Mouse (Mus musculus) limb, embryonic 10.5 days (tissue): ENCODE results near the gene Gm10436. TPM values are rescaled to one million over a fixed set of nuclear protein-coding genes. Genes with fewer than 3 reads are reported as not detected.
"Not testable (repeated sequence)": the region's sequence is repeated elsewhere in the genome, so short reads cannot be mapped to it uniquely, and the experiment has no call there.

Experiments used
- DNase-seq: peaks from one replicate; pipeline ENCODE4 v3.0.0-alpha.2; 2017; ENCODE audit warnings: low spot score
- H3K27ac ChIP-seq: fragments of 300-500 bp; sonication (generic); 2 replicates; pipeline ENCODE4 v1.5.1; 2016; ENCODE audit warnings: mild to moderate bottlenecking
- H3K27me3 ChIP-seq: fragments of 300-500 bp; sonication (generic); 2 replicates; pipeline ENCODE4 v1.6.1; 2016; ENCODE audit warnings: low read depth, mild to moderate bottlenecking; ENCODE audit not compliant: poor library complexity, severe bottlenecking
- H3K36me3 ChIP-seq: fragments of 300-500 bp; sonication (generic); 2 replicates; pipeline ENCODE4 v1.6.1; 2016; ENCODE audit warnings: mild to moderate bottlenecking, moderate library complexity
- H3K4me1 ChIP-seq: fragments of 300-500 bp; sonication (generic); 2 replicates; pipeline ENCODE4 v1.6.1; 2016
- H3K4me3 ChIP-seq: fragments of 300-500 bp; sonication (generic); 2 replicates; pipeline ENCODE4 v1.5.1; 2016; ENCODE audit warnings: mild to moderate bottlenecking, moderate library complexity
- H3K9me3 ChIP-seq: fragments of 300-500 bp; sonication (generic); replicated peaks from 2 replicates; pipeline ENCODE4 v1.6.1; 2016; ENCODE audit warnings: mild to moderate bottlenecking
- WGBS: fragments of 180-500 bp; shearing (Covaris S2); methylation state at CpG from one replicate; pipeline ENCODE4 v1.1.7; 2016; 5-methylcytosine and 5-hydroxymethylcytosine counted together
- polyA plus RNA-seq: library from polyadenylated mRNA; unstranded; fragments of >200 nt; fragmentation: Nextera tagmentation; extraction: Ambion mirVana; gene quantifications from 2 replicates; pipeline ENCODE4 v1.2.1, GENCODE M21; 2016

The Gm10436 gene
- not detected in 2 replicates for polyA plus RNA-seq

DNA sequence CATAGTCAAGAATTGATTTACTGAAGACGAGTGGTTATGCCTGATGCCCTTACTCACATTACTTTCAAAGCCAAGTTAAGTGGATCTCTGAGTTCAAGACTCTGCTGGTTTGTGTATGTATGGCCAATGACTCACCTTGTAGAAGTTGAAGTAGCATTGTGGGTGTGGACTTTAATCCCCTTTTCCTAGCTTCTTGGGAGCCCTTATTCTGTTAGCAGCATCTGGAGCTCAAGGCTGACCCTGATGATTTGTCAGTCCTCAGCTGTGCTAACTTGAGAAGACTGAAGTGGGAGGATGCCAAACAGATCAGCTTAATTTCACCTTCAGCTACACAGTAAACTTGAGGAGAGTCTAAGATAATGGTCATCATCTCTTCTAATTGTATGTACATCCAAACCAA lies at the start of gene Gm10436:
Gm10436 (minus strand) TSS at position 101 of the 400 bp plus-strand sequence.
- not testable (repeated sequence) for H3K9me3 ChIP-seq, H3K36me3 ChIP-seq, H3K4me3 ChIP-seq, H3K27ac ChIP-seq, H3K4me1 ChIP-seq, DNase-seq, H3K27me3 ChIP-seq
- WGBS: 90% methylated on average over 1 of the region's 1 CpGs

DNA sequence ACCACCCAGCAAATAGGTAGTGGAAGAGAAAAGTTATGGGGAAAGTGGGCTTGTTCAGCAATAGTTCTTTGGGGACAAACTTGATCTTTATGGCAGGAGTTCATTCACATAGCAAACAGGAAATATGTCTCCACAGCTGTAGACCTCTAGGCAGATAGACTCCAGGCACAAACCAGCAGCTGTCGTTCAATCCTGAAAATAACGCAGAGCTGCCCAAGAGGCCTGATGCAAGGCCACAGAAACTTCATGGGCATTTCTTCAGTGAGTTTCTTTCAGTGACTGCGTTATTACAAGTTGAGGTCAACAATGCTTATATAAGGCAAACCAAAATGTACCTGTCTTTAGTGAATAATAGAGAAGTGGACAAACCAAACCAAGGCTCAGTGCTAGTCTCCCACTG lies 37.5 kb upstream of the Gm10436 start:
- no peak for DNase-seq
- WGBS: 93% methylated on average over 3 of the region's 3 CpGs
- Histone ChIP-seq H3K27me3 (no peaks in the 10 kb centered on the region), H3K9me3 (no peaks in the 10 kb centered on the region), H3K4me1 (no peaks in the 10 kb centered on the region), H3K27ac (no peak overlapping the region), H3K36me3 (no peaks in the 10 kb centered on the region), H3K4me3 (no peak overlapping the region)

DNA sequence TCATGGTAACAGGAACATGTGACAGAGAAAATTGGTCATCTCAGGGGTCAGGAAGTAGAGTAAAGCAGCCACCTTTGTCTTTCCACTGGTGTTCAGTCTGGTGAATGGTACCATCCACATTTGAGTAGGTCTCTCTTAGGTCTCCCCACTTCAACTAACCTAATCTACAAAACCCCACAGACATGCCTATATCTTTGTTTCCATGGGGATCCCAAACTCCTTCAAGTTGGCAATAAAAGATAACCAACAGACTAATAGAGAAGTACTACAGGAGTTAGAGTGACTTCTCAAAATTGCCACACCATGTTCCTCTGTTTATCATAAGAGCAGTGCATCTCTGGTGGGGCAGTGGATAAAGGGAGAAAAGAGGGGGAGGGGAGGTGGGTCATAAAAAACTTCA lies 36.2 kb upstream of the Gm10436 start:
- not testable (repeated sequence) for H3K27me3 ChIP-seq, H3K36me3 ChIP-seq, H3K4me3 ChIP-seq, H3K4me1 ChIP-seq, DNase-seq, H3K9me3 ChIP-seq, H3K27ac ChIP-seq

DNA sequence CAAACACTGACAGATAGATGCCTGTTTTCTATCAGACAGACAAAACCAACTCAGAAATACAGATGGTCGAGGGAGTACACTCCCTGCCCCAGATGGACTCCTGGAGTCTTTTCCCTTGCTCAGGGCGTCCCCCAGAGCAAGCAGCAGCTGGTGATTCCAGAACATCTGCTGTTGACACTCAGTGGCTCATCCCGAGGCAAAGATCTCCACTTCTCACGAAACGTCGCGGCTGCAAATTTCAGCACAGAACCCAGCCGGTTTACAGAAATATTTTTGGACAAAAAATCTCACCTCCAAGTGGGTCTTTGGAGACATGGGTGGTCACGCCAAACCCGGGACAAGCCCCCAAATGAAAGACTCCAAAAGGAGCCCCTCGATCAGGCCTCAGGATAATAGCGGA lies 32.7 kb upstream of the Gm10436 start:
- Histone ChIP-seq H3K4me1 (no peaks in the 10 kb centered on the region), H3K27me3 (no peaks in the 10 kb centered on the region), H3K36me3 (no peaks in the 10 kb centered on the region), H3K9me3 (no peaks in the 10 kb centered on the region; the same call in 1 of the 2 replicates), H3K27ac (no peak overlapping the region), H3K4me3 (no peak overlapping the region)
- 91% methylated on average over 12 of the region's 12 CpGs for WGBS
- DNase-seq: no peak

DNA sequence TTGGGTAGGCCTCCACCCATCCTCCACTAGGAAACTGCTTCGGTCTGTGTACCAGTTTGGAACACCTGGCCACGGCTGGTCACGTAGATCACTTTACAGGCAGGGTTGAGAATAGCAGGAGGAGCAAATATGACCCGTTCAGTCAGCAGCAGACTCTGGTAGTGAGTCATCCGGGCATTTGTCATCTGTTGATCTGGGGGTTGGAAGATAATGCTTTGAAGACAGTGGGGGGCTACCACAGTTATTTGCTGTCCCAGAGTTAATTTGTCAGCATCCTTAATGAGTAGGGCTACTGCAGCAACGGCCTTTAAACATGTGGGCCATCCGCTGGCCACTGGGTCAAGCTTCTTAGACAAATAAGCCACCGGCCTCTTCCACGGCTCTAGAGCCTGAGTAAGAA lies 29.6 kb upstream of the Gm10436 start:
- not testable (repeated sequence) for DNase-seq, H3K4me3 ChIP-seq, H3K9me3 ChIP-seq, H3K27ac ChIP-seq, H3K27me3 ChIP-seq, H3K36me3 ChIP-seq, H3K4me1 ChIP-seq
- 93% methylated on average over 9 of the region's 9 CpGs for WGBS

DNA sequence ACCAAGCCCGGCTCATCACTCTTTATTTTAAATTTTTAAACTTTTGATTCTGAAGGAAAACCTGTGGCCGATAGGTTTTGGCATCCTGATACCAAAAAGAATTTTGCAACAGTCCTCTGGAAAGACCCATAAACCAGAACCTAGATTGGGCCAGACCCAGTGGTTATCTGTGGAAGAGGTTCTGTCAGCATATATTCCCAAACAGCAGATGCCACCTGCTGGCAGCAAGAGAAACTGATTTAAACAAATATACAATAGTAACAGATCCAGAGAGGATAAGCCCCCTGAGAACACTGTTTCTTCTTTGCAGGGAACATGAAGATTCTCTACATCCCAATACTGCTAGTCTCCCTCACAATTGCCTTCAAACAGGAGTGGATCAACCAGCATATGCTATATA lies 20.9 kb upstream of the Gm10436 start:
- WGBS: 85% methylated on average over 2 of the region's 2 CpGs
- no peaks in the 10 kb centered on the region for H3K36me3 ChIP-seq
- no peak for DNase-seq

More for the DNA sequence above, 20.9 kb upstream of the Gm10436 start:
- Histone ChIP-seq H3K4me3 (no peak overlapping the region), H3K27me3 (no peaks in the 10 kb centered on the region), H3K27ac (no peak overlapping the region), H3K4me1 (no peaks in the 10 kb centered on the region), H3K9me3 (no peaks in the 10 kb centered on the region)

Other genes starting within 250 kb of the Gm10436 start
- gene Gm2042, start 228.0 kb downstream of the Gm10436 start, polyA plus RNA-seq: not detected in 2 replicates
- not detected in 2 replicates for gene Gm2075, start 170.3 kb downstream of the Gm10436 start, polyA plus RNA-seq
- not detected in 2 replicates for gene Gm6803, start 163.3 kb downstream of the Gm10436 start, polyA plus RNA-seq
- not detected in 2 replicates for gene Gm2056, start 155.1 kb downstream of the Gm10436 start, polyA plus RNA-seq
- not detected in 2 replicates for gene Gm16368, start 98.4 kb downstream of the Gm10436 start, polyA plus RNA-seq
- gene Gm8332, start 68.0 kb upstream of the Gm10436 start, polyA plus RNA-seq: not detected in 2 replicates
- gene Gm5662, start 92.4 kb upstream of the Gm10436 start, polyA plus RNA-seq: not detected in 2 replicates
- not detected in 2 replicates for gene Gm5039, start 141.9 kb upstream of the Gm10436 start, polyA plus RNA-seq
- gene Adck1, start 178.4 kb upstream of the Gm10436 start, polyA plus RNA-seq: 20.0 and 21.8 TPM in 2 replicates